Mouse (Mus musculus): ENCODE measurements around the gene Fez2.

DNA sequence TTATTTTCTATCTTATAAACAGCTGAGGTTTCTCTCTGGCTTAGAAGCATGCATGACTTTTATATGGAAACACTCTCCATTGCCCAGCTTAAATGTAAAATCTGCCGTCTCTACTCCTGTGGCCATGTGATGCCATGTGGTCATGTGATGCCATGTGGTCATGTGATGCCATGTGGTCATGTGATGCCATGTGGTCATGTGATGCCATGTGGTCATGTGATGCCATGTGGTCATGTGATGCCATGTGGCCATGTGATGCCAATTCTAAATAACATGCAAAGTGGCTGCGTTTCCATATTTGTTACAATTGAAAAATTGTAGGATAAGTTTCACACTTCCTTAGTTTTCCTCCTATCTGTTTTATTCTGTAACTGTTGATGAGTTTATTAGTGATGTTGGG, 22.8 kb upstream of the Fez2 start:
- TF ChIP-seq POLR2A (IDR thresholded peaks at IDR 0.05; ENCODE audit: borderline replicate concordance, insufficient read depth, low read length) (no peak), CTCF (IDR thresholded peaks at IDR 0.05; ENCODE audit: borderline replicate concordance, insufficient read depth, low read depth, low read length) (no peak)
